Mouse (Mus musculus) lung, postnatal 0 days (tissue): ENCODE measurements at regions not wholly inside any gene's neighbourhood (a gene's known extent, or its start where the extent isn't known, plus 50 kb on each side); places are given as distances from the start of the nearest gene placed in this dataset.

Experiments used
- CTCF ChIP-seq: IDR thresholded peaks from 2 replicates; pipeline ENCODE4 v1.5.1; 2016; ENCODE audit warnings: antibody characterized with exemption, mild to moderate bottlenecking
- EP300 ChIP-seq: IDR thresholded peaks from 2 replicates; pipeline ENCODE4 v1.6.1; 2016; ENCODE audit warnings: antibody characterized with exemption, mild to moderate bottlenecking, control low read depth

- TF ChIP-seq CTCF: no peak
- TF ChIP-seq EP300: no peak
These were observed 227.8 kb upstream of the Sash1 start for GRCm38 (mm10) chr10:9113706-9114105.
